Mouse (Mus musculus): ENCODE results near the gene Grk2. TPM values are rescaled to one million over a fixed set of nuclear protein-coding genes. Genes with fewer than 3 reads are reported as not detected.

Gene Grk2
- 100 to 1,000 TPM; 351 to 389 TPM for polyA plus RNA-seq (2017; shearing (Covaris generic))

GRCm38 (mm10) chr19:4306190-4306577 lies at the start of gene Grk2:
Gene Grk2 (minus strand): TSS chr19:4306222.

DNA sequence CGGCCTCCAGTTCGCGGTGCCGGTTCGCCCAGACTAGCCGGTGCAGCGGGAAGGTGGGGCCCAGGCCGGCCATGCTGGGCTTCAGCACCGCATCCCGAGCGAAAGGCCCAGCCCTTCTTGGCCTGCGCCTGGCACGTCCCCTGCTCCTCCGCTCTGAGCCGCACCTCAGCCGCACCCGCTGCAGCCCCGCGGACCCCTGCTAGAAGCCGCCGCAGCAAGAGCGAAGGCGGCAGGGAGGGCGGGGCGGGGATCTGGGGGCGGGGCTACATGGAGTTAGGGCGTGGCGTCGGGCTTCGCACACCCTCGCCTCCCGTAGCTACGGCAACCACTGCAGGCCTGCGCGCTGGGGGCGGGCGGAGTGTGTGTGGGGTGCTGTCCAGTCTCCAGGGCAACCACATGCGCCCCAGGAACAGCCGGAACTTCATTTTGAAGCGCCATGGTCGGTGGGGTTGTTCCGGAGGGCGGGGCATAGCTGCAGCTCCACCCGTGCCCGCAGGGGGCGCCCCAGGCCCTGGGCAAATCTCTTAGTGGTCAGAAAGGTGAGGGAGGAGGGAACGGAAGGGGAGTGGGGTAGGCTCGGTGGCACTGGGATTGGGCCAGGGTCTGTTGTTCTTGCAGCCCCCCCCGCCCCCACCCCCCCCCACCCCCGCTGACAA lies 23.0 kb downstream of the Grk2 start, which contains the start of gene Ankrd13d:
Gene Ankrd13d, minus strand, starts transcription at position 240 of the 656 bp plus-strand sequence.

GRCm38 (mm10) chr19:4268566-4269361 lies 37.3 kb downstream of the Grk2 start, which contains the start of gene Ssh3:
Gene Ssh3 (minus strand): TSS chr19:4269180.

Other genes with a start within 250 kb of the Grk2 start
- gene Gstp3, start 246.7 kb downstream of the Grk2 start, polyA plus RNA-seq (2017; shearing (Covaris generic)): 100 to 1,000 TPM; 132 to 137 TPM
- gene Cabp2, start 224.6 kb downstream of the Grk2 start, polyA plus RNA-seq (2017; shearing (Covaris generic)): not detected
- gene Cdk2ap2, start 209.0 kb downstream of the Grk2 start, polyA plus RNA-seq (2017; shearing (Covaris generic)): 100 to 1,000 TPM; 721 to 747 TPM
- gene Pitpnm1, start 206.2 kb downstream of the Grk2 start, polyA plus RNA-seq (2017; shearing (Covaris generic)): 100 to 1,000 TPM; 256 to 279 TPM
- 100 to 1,000 TPM; 195 to 206 TPM for gene Aip, start 180.4 kb downstream of the Grk2 start, polyA plus RNA-seq (2017; shearing (Covaris generic))
- gene Gpr152, start 166.4 kb downstream of the Grk2 start, polyA plus RNA-seq (2017; shearing (Covaris generic)): not detected
- gene Cabp4, start 162.2 kb downstream of the Grk2 start, polyA plus RNA-seq (2017; shearing (Covaris generic)): under 1 TPM; 0.16 to 0.52 TPM
- gene Coro1b, start 157.6 kb downstream of the Grk2 start, polyA plus RNA-seq (2017; shearing (Covaris generic)): 100 to 1,000 TPM; 293 to 521 TPM
- gene Ptprcap, start 152.6 kb downstream of the Grk2 start, polyA plus RNA-seq (2017; shearing (Covaris generic)): 1,000 to 10,000 TPM; 1,707 to 1,870 TPM
- 10 to 100 TPM; 43.4 to 45.2 TPM for gene Rps6kb2, start 142.9 kb downstream of the Grk2 start, polyA plus RNA-seq (2017; shearing (Covaris generic))
- 10 to 100 TPM; 11.8 to 20.0 TPM for gene Carns1, start 130.7 kb downstream of the Grk2 start, polyA plus RNA-seq (2017; shearing (Covaris generic))
- gene Tbc1d10c, start 114.9 kb downstream of the Grk2 start, polyA plus RNA-seq (2017; shearing (Covaris generic)): 100 to 1,000 TPM; 624 to 764 TPM
- 1,000 to 10,000 TPM; 1,254 to 1,335 TPM for gene Ppp1ca, start 114.2 kb downstream of the Grk2 start, polyA plus RNA-seq (2017; shearing (Covaris generic))
- 10 to 100 TPM; 43.8 to 69.5 TPM for gene Rad9a, start 104.6 kb downstream of the Grk2 start, polyA plus RNA-seq (2017; shearing (Covaris generic))
- gene Clcf1, start 92.0 kb downstream of the Grk2 start, polyA plus RNA-seq (2017; shearing (Covaris generic)): 10 to 100 TPM; 20.4 to 31.3 TPM
- not detected for gene AC109138.7, start 91.9 kb downstream of the Grk2 start, polyA plus RNA-seq (2017; shearing (Covaris generic))
- 100 to 1,000 TPM; 124 to 142 TPM for gene Pold4, start 74.3 kb downstream of the Grk2 start, polyA plus RNA-seq (2017; shearing (Covaris generic))
- gene Ssh3, start 37.0 kb downstream of the Grk2 start, polyA plus RNA-seq (2017; shearing (Covaris generic)): 1 to 10 TPM in 1 of 2 experiments, under 1 TPM in 1; 0.61 to 1.4 TPM
- gene Ankrd13d, start 23.1 kb downstream of the Grk2 start, polyA plus RNA-seq (2017; shearing (Covaris generic)): 1 to 10 TPM; 3.2 to 8.3 TPM
- 10 to 100 TPM; 51.4 to 63.5 TPM for gene Kdm2a, start 92.1 kb upstream of the Grk2 start, polyA plus RNA-seq (2017; shearing (Covaris generic))
- 10 to 100 TPM in 1 of 2 experiments, not detected in 1; 11.2 TPM for gene Rhod, start 133.2 kb upstream of the Grk2 start, polyA plus RNA-seq (2017; shearing (Covaris generic))
- gene Syt12, start 171.2 kb upstream of the Grk2 start, polyA plus RNA-seq (2017; shearing (Covaris generic)): under 1 TPM in 1 of 2 experiments, not detected in 1; 0.16 TPM
- not detected for gene 2010003K11Rik, start 192.4 kb upstream of the Grk2 start, polyA plus RNA-seq (2017; shearing (Covaris generic))
- gene Pcx, start 204.2 kb upstream of the Grk2 start, polyA plus RNA-seq (2017; shearing (Covaris generic)): 1 to 10 TPM in 1 of 2 experiments, under 1 TPM in 1; 0.64 to 2.2 TPM